Mouse (Mus musculus) monocyte, adult 2 months (primary cell): ENCODE results near the gene Trpc5.

Experiments used
- DNase-seq, 2 experiments: peaks; one replicate each; pipeline ENCODE4 v3.0.0; 2022; ENCODE audit warnings: low spot score in 2 of 2, low read depth in 1 of 2

Trpc5 gene

GRCm38 (mm10) chrX:144337938-144338337, 350.0 kb downstream of the Trpc5 start:
- DNase-seq = no peak

GRCm38 (mm10) chrX:144335332-144336015, 352.5 kb downstream of the Trpc5 start:
- DNase-seq = no peak
